Mouse (Mus musculus) stomach, embryonic 15.5 days (tissue): ENCODE measurements around the gene Tmc6. TPM values are rescaled to one million over a fixed set of nuclear protein-coding genes. Genes with fewer than 3 reads are reported as not detected.
A peak's percentile ranks its signal among the peaks of the same experiment; 100 is the strongest.

Experiments
- ATAC-seq: fragments of 200-750 bp; cut with Nextera tagmentation; 2 replicates; pipeline ENCODE4 v1.8.0; 2017; ENCODE audit warnings: low read depth, moderate number of reproducible peaks, moderate TSS enrichment; ENCODE audit not compliant: insufficient read depth, low FRiP score
- H3K27ac ChIP-seq: fragments of 300-500 bp; sonication (generic); 2 replicates; pipeline ENCODE4 v1.5.1; 2015; ENCODE audit warnings: mild to moderate bottlenecking, inconsistent platforms
- H3K27me3 ChIP-seq: fragments of 300-500 bp; sonication (generic); replicated peaks from 2 replicates; pipeline ENCODE4 v1.6.1; 2015; ENCODE audit warnings: inconsistent platforms
- H3K36me3 ChIP-seq: fragments of 300-500 bp; sonication (generic); 2 replicates; pipeline ENCODE4 v1.6.1; 2015; ENCODE audit warnings: inconsistent platforms
- H3K4me1 ChIP-seq: fragments of 300-500 bp; sonication (generic); 2 replicates; pipeline ENCODE4 v1.6.1; 2015; ENCODE audit warnings: inconsistent platforms
- H3K4me2 ChIP-seq: fragments of 300-500 bp; sonication (generic); 2 replicates; pipeline ENCODE4 v1.6.1; 2015; ENCODE audit warnings: mild to moderate bottlenecking, inconsistent platforms
- H3K4me3 ChIP-seq: fragments of 300-500 bp; sonication (generic); replicated peaks from 2 replicates; pipeline ENCODE4 v1.5.1; 2015; ENCODE audit warnings: inconsistent platforms
- H3K9ac ChIP-seq: fragments of 300-500 bp; sonication (generic); 2 replicates; pipeline ENCODE4 v1.6.1; 2015; ENCODE audit warnings: inconsistent platforms
- H3K9me3 ChIP-seq: fragments of 300-500 bp; sonication (generic); 2 replicates; pipeline ENCODE4 v1.6.1; 2016; ENCODE audit warnings: inconsistent platforms
- WGBS: fragments of 180-500 bp; shearing (Covaris S2); methylation state at CpG from one replicate; pipeline ENCODE4 v1.1.7; 2015; 5-methylcytosine and 5-hydroxymethylcytosine counted together
- polyA plus RNA-seq: library from polyadenylated mRNA; unstranded; fragments of >200 nt; fragmentation: Nextera tagmentation; extraction: Ambion mirVana; gene quantifications from 2 replicates; pipeline ENCODE4 v1.2.1, GENCODE M21; 2015

Gene Tmc6
- polyA plus RNA-seq, 1 experiment from 2014 or later = 28.3 TPM

GRCm38 (mm10) chr11:117766275-117766674 is 15.7 kb downstream of the Tmc6 start:
- no peak overlapping the region for H3K4me3 ChIP-seq
- H3K27ac ChIP-seq = no peak overlapping the region
- no peaks in the 10 kb centered on the region for H3K27me3 ChIP-seq
- ATAC-seq = no peak
- H3K9me3 ChIP-seq = no peaks in the 10 kb centered on the region
- H3K36me3 ChIP-seq = peaks cover 12% of the 10 kb centered on the region
- H3K4me1 ChIP-seq = peaks cover 8% of the 10 kb centered on the region
- no peak overlapping the region for H3K9ac ChIP-seq
- H3K4me2 ChIP-seq = no peak overlapping the region
- 91% methylated on average over 3 of the region's 3 CpGs for WGBS

GRCm38 (mm10) chr11:117765361-117765760 is 16.6 kb downstream of the Tmc6 start:
- Histone ChIP-seq H3K9ac (no peak overlapping the region), H3K36me3 (peaks cover 21% of the 10 kb centered on the region), H3K27me3 (no peaks in the 10 kb centered on the region), H3K4me3 (no peak overlapping the region), H3K4me1 (peaks cover 8% of the 10 kb centered on the region), H3K4me2 (no peak overlapping the region), H3K27ac (no peak overlapping the region), H3K9me3 (no peaks in the 10 kb centered on the region)
- WGBS = 86% methylated on average over 5 of the region's 5 CpGs
- ATAC-seq = no peak

- Histone ChIP-seq H3K27me3 (no peaks in the 10 kb centered on the region), H3K9me3 (no peaks in the 10 kb centered on the region), H3K4me3 (no peak overlapping the region), H3K4me2 (no peak overlapping the region), H3K36me3 (peaks cover 31% of the 10 kb centered on the region), H3K4me1 (peaks cover 4% of the 10 kb centered on the region; the same call in 1 of the 2 replicates), H3K27ac (no peak overlapping the region), H3K9ac (no peak overlapping the region)
- WGBS = 87% methylated on average over 9 of the region's 9 CpGs
- ATAC-seq = no peak
These were observed 17.7 kb downstream of the Tmc6 start for GRCm38 (mm10) chr11:117764319-117764718.

GRCm38 (mm10) chr11:117762246-117762645 is 19.8 kb downstream of the Tmc6 start:
- no peak for ATAC-seq

GRCm38 (mm10) chr11:117761801-117762200 is 20.2 kb downstream of the Tmc6 start:
- H3K27me3 ChIP-seq = no peaks in the 10 kb centered on the region
- H3K4me1 ChIP-seq = 0 out of 2 replicates have a peak, but pooled peaks cover 3% of the 10 kb centered on the region
- ATAC-seq = no peak
- H3K4me3 ChIP-seq = no peak overlapping the region
- H3K4me2 ChIP-seq = no peak overlapping the region
- H3K9me3 ChIP-seq = no peaks in the 10 kb centered on the region
- WGBS = 83% methylated on average over 13 of the region's 13 CpGs
- no peak overlapping the region for H3K9ac ChIP-seq
- H3K27ac ChIP-seq = no peak overlapping the region
- peaks cover 54% of the 10 kb centered on the region for H3K36me3 ChIP-seq

More at GRCm38 (mm10) chr11:117762246-117762645, 19.8 kb downstream of the Tmc6 start:
- Histone ChIP-seq H3K9me3 (no peaks in the 10 kb centered on the region), H3K4me2 (no peak overlapping the region), H3K27me3 (no peaks in the 10 kb centered on the region), H3K36me3 (peaks cover 51% of the 10 kb centered on the region), H3K4me3 (no peak overlapping the region), H3K9ac (no peak overlapping the region), H3K27ac (no peak overlapping the region), H3K4me1 (0 out of 2 replicates have a peak, but pooled peaks cover 3% of the 10 kb centered on the region)
- WGBS = 84% methylated on average over 12 of the region's 12 CpGs

- Histone ChIP-seq H3K36me3 (peaks cover 64% of the 10 kb centered on the region), H3K9me3 (no peaks in the 10 kb centered on the region), H3K4me3 (no peak overlapping the region), H3K27me3 (no peaks in the 10 kb centered on the region), H3K4me2 (no peak overlapping the region), H3K4me1 (no peaks in the 10 kb centered on the region), H3K27ac (no peak overlapping the region), H3K9ac (no peak overlapping the region)
- 87% methylated on average over 26 of the region's 26 CpGs for whole genome bisulfite sequencing
- ATAC-seq = no peak
These were observed 21.5 kb downstream of the Tmc6 start for GRCm38 (mm10) chr11:117760374-117761119.

GRCm38 (mm10) chr11:117759267-117759666 is 22.7 kb downstream of the Tmc6 start:
- H3K9me3 ChIP-seq = no peaks in the 10 kb centered on the region
- 86% methylated on average over 10 of the region's 10 CpGs for WGBS
- H3K4me1 ChIP-seq = no peaks in the 10 kb centered on the region
- no peaks in the 10 kb centered on the region for H3K27me3 ChIP-seq
- no peak for ATAC-seq
- H3K36me3 ChIP-seq = peaks cover 60% of the 10 kb centered on the region
- H3K4me2 ChIP-seq = no peak overlapping the region
- no peak overlapping the region for H3K27ac ChIP-seq
- H3K4me3 ChIP-seq = no peak overlapping the region
- H3K9ac ChIP-seq = no peak overlapping the region

- Histone ChIP-seq H3K9ac (no peak overlapping the region), H3K27me3 (no peaks in the 10 kb centered on the region), H3K4me2 (no peak overlapping the region), H3K9me3 (no peaks in the 10 kb centered on the region), H3K4me3 (no peak overlapping the region), H3K4me1 (no peaks in the 10 kb centered on the region), H3K27ac (no peak overlapping the region), H3K36me3 (peaks cover 66% of the 10 kb centered on the region)
- WGBS = 95% methylated on average over 7 of the region's 7 CpGs
- no peak for ATAC-seq
These were observed 26.1 kb downstream of the Tmc6 start for GRCm38 (mm10) chr11:117755891-117756290.

- H3K27me3 ChIP-seq = no peaks in the 10 kb centered on the region
- peaks cover 41% of the 10 kb centered on the region for H3K36me3 ChIP-seq
- H3K9ac ChIP-seq = no peak overlapping the region
- no peaks in the 10 kb centered on the region for H3K9me3 ChIP-seq
- no peak overlapping the region for H3K4me2 ChIP-seq
- no peak for ATAC-seq
- no peaks in the 10 kb centered on the region for H3K4me1 ChIP-seq
- no peak overlapping the region for H3K27ac ChIP-seq
- no peak overlapping the region for H3K4me3 ChIP-seq
- 84% methylated on average over 6 of the region's 6 CpGs for WGBS
These were observed 30.5 kb downstream of the Tmc6 start for GRCm38 (mm10) chr11:117751544-117751943.

GRCm38 (mm10) chr11:117749414-117749813 is 32.6 kb downstream of the Tmc6 start:
- Histone ChIP-seq H3K27ac (no peak overlapping the region), H3K27me3 (no peaks in the 10 kb centered on the region), H3K4me1 (no peaks in the 10 kb centered on the region), H3K9me3 (no peaks in the 10 kb centered on the region), H3K36me3 (peaks cover 32% of the 10 kb centered on the region), H3K4me2 (no peak overlapping the region), H3K9ac (no peak overlapping the region), H3K4me3 (no peak overlapping the region)
- WGBS = 94% methylated on average over 9 of the region's 10 CpGs
- no peak for ATAC-seq

GRCm38 (mm10) chr11:117748628-117749027 is 33.4 kb downstream of the Tmc6 start:
- WGBS = 86% methylated on average over 4 of the region's 4 CpGs
- Histone ChIP-seq H3K36me3 (peaks cover 26% of the 10 kb centered on the region), H3K4me2 (no peak overlapping the region), H3K9ac (no peak overlapping the region), H3K4me3 (no peak overlapping the region), H3K27ac (no peak overlapping the region), H3K9me3 (no peaks in the 10 kb centered on the region), H3K4me1 (no peaks in the 10 kb centered on the region), H3K27me3 (no peaks in the 10 kb centered on the region)
- no peak for ATAC-seq

- H3K9ac ChIP-seq = no peak overlapping the region
- WGBS = 51% methylated on average over 4 of the region's 4 CpGs
- H3K9me3 ChIP-seq = no peaks in the 10 kb centered on the region
- H3K36me3 ChIP-seq = peaks cover 50% of the 10 kb centered on the region
- no peaks in the 10 kb centered on the region for H3K4me1 ChIP-seq
- no peaks in the 10 kb centered on the region for H3K27me3 ChIP-seq
- ATAC-seq = peak; percentile 47; the same call in 1 of the 2 replicates
- no peak overlapping the region for H3K4me3 ChIP-seq
- H3K27ac ChIP-seq = no peak overlapping the region
- H3K4me2 ChIP-seq = no peak overlapping the region
These were observed 38.5 kb downstream of the Tmc6 start for GRCm38 (mm10) chr11:117743454-117744030.
